Mouse (Mus musculus): ENCODE results near the gene Donson. TPM values are rescaled to one million over a fixed set of nuclear protein-coding genes. Genes with fewer than 3 reads are reported as not detected.

Gene Donson
- polyA plus RNA-seq, 1 experiment from 2014 or later, result 15.3 TPM

DNA sequence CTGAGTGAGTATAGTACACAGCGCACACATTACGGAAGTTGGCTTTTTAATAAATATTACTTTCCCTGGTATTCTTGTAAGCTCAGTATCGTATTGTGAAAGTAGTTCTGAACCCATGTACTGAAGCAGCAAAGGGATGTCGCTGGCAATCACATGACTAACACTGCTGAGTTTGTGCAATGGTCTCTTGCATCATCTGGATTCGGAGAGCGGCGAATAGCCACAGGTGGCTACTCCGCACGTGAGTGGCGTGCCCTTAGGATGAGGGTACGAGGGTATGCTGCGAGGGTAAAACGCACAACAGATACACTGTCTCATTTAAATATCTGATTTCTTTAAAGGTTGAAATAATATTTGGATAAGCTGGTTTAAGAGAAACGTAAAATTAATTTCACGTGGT, 38.9 kb upstream of the Donson start:
- Histone ChIP-seq H3K36me3 (ENCODE audit: control insufficient read depth, insufficient read depth, low read length) (peaks cover 4% of the 10 kb centered on the region; the same call in 1 of the 2 replicates), H3K27me3 (replicated peaks; ENCODE audit: control insufficient read depth, insufficient read depth, low read length) (no peaks in the 10 kb centered on the region), H3K4me2 (ENCODE audit: low read length) (peak overlapping the region; percentile 63), H3K9ac (ENCODE audit: low read length) (peak overlapping the region; percentile 82), H3K4me3 (ENCODE audit: low read depth, low read length) (peak overlapping the region; percentile 93), H3K27ac (ENCODE audit: low read depth, low read length) (no peak overlapping the region), H3K4me1 (ENCODE audit: control insufficient read depth, insufficient read depth, low read length) (peaks cover 15% of the 10 kb centered on the region), H3K9me3 (replicated peaks; ENCODE audit: control insufficient read depth, low read length) (no peaks in the 10 kb centered on the region)
- WGBS, result 90% methylated on average over 15 of the region's 15 CpGs
- DNase-seq (ENCODE audit: low spot score) (no peak), ATAC-seq (no peak)

DNA sequence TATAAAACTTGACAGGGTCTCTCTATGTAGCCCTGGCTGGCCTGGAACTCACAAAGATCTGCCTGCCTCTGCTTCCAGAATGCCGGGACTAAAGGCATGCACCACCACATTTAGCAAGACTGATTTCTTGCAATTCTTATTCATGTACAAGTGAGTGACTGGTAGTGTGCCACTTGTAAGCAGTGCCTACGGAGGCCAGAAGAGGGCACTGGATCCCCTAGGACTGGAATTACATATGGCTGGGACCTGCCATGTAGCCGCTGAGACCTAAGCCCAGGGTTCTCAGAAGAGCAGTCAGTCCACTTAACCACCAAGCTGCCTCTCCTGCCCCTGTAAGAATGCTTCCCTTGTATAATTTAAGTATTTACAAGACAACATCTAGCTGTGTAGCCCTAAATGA, 35.7 kb upstream of the Donson start:
- Histone ChIP-seq H3K27ac (ENCODE audit: low read depth, low read length) (no peak overlapping the region), H3K4me1 (ENCODE audit: control insufficient read depth, insufficient read depth, low read length) (peaks cover 7% of the 10 kb centered on the region), H3K36me3 (ENCODE audit: control insufficient read depth, insufficient read depth, low read length) (peaks cover 12% of the 10 kb centered on the region; the same call in 1 of the 2 replicates), H3K27me3 (replicated peaks; ENCODE audit: control insufficient read depth, insufficient read depth, low read length) (no peaks in the 10 kb centered on the region), H3K4me2 (ENCODE audit: low read length) (no peak overlapping the region), H3K9me3 (replicated peaks; ENCODE audit: control insufficient read depth, low read length) (no peaks in the 10 kb centered on the region), H3K4me3 (ENCODE audit: low read depth, low read length) (no peak overlapping the region), H3K9ac (ENCODE audit: low read length) (no peak overlapping the region)
- peak; percentile 52 for DNase-seq (ENCODE audit: low spot score)
- 45% methylated on average over 3 of the region's 3 CpGs for WGBS
- no peak for ATAC-seq

DNA sequence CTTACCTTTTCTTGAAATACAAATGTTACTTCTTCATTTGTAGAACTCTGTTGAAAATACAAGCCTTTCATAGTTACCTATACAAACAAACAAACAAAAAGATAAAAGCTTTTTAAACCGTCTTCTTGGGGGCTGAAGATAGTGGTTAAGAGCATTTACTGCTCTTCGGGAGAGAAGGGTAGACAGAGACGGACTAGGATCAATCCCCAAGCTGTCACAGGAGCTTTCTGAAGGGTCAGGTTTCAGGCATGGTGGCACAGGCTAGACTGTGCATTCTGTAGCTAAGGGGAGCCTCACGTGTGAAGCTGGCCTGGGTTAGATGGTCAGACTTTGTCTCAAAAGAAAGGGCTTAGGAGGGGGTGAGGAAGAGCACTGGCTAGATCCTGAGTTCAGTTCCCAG, 28.8 kb upstream of the Donson start:
- Histone ChIP-seq H3K4me3 (ENCODE audit: low read depth, low read length) (no peak overlapping the region), H3K36me3 (ENCODE audit: control insufficient read depth, insufficient read depth, low read length) (peaks cover 45% of the 10 kb centered on the region), H3K4me2 (ENCODE audit: low read length) (no peak overlapping the region), H3K9me3 (replicated peaks; ENCODE audit: control insufficient read depth, low read length) (no peaks in the 10 kb centered on the region), H3K27me3 (replicated peaks; ENCODE audit: control insufficient read depth, insufficient read depth, low read length) (no peaks in the 10 kb centered on the region), H3K4me1 (ENCODE audit: control insufficient read depth, insufficient read depth, low read length) (no peaks in the 10 kb centered on the region), H3K9ac (ENCODE audit: low read length) (no peak overlapping the region), H3K27ac (ENCODE audit: low read depth, low read length) (no peak overlapping the region)
- ATAC-seq, result no peak
- DNase-seq (ENCODE audit: low spot score), result no peak
- WGBS, result 87% methylated on average over 4 of the region's 4 CpGs

DNA sequence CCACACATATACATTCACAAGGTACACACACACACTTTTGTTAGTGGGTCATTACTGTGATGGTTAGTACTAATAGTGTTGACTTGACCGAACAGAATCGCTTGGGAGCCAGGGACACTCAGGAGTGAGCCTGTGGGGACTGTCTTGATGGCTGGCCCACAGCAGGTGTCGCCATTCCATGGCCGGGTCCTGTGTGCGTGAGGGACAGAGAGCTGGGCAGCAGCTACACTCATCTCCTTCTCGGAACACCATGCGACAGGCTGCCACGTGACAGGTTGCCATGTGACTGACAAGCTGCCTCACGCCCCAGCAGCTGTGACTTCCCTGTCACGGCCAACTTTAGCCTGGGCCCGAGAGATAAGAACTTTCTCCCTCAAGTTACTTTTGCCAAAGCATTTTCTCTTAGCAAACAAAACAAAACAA, 28.4 kb upstream of the Donson start:
- Histone ChIP-seq H3K9ac (ENCODE audit: low read length) (no peak overlapping the region), H3K4me1 (ENCODE audit: control insufficient read depth, insufficient read depth, low read length) (no peaks in the 10 kb centered on the region), H3K27me3 (replicated peaks; ENCODE audit: control insufficient read depth, insufficient read depth, low read length) (no peaks in the 10 kb centered on the region), H3K9me3 (replicated peaks; ENCODE audit: control insufficient read depth, low read length) (no peaks in the 10 kb centered on the region), H3K36me3 (ENCODE audit: control insufficient read depth, insufficient read depth, low read length) (peaks cover 47% of the 10 kb centered on the region), H3K27ac (ENCODE audit: low read depth, low read length) (no peak overlapping the region), H3K4me2 (ENCODE audit: low read length) (no peak overlapping the region), H3K4me3 (ENCODE audit: low read depth, low read length) (no peak overlapping the region)
- DNase-seq (ENCODE audit: low spot score) (no peak), ATAC-seq (no peak)
- 87% methylated on average over 11 of the region's 11 CpGs for WGBS

DNA sequence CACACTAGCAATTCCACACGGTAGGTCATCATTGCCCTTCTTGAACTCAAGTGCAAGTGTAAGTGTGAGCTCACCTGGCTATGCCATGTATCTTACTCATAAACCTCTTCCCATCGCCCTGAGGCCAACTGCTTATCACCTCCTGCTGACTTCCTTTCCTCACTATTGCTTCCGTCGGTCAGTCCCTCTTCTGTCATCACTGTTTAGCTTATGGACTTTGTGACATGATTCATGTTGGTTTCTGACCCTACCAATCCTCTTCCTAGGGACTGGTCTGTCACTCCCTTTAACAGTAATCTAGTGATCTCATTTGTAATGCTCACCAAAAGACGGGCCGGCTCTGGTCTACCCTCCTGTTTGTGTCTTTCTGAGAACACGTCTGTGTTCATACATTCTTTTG, 21.7 kb upstream of the Donson start:
- Histone ChIP-seq H3K27me3 (replicated peaks; ENCODE audit: control insufficient read depth, insufficient read depth, low read length) (no peaks in the 10 kb centered on the region), H3K4me3 (ENCODE audit: low read depth, low read length) (no peak overlapping the region), H3K9me3 (replicated peaks; ENCODE audit: control insufficient read depth, low read length) (no peaks in the 10 kb centered on the region), H3K4me2 (ENCODE audit: low read length) (no peak overlapping the region), H3K9ac (ENCODE audit: low read length) (no peak overlapping the region), H3K4me1 (ENCODE audit: control insufficient read depth, insufficient read depth, low read length) (no peaks in the 10 kb centered on the region), H3K27ac (ENCODE audit: low read depth, low read length) (no peak overlapping the region), H3K36me3 (ENCODE audit: control insufficient read depth, insufficient read depth, low read length) (peaks cover 76% of the 10 kb centered on the region)
- DNase-seq (ENCODE audit: low spot score) (no peak), ATAC-seq (no peak)
- WGBS, result 96% methylated on average over 7 of the region's 7 CpGs

DNA sequence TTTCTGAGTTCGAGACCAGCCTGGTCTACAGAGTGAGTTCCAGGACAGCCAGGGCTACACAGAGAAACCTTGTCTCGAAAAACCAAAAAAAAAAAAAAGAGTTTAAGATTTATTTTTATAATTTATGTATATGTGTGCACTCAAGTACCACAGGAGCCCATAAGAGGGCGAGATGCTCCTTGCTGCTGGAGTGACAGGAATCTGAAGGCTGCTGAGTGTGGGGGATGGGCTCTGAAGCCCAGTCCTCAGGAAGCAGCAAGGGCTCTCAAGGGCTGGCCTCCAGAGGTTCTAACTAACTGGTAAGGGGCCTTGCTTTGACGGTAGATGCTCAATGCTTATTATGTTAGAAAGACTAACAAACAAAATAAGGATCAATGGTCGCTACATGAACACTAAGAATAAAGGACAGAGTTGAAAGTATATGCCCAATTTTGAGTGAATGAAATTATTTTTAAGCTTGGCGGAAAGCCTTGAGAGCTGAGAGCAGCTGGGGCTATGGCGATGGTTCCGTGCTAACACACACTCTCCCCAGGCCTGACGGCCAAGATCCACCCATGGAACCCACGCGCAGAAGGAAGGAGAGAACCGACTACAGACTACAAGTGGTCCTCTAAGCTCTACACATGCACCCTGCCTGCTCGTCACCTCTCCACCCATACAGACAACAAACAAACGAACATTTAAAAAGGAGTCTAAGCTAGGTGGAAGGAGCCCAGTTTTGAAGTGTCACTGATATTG, 16.2 kb upstream of the Donson start:
- 85% methylated on average over 14 of the region's 14 CpGs for WGBS
- H3K27ac ChIP-seq (ENCODE audit: low read depth, low read length), result no peak overlapping the region
- H3K4me2 ChIP-seq (ENCODE audit: low read length), result no peak overlapping the region

DNA sequence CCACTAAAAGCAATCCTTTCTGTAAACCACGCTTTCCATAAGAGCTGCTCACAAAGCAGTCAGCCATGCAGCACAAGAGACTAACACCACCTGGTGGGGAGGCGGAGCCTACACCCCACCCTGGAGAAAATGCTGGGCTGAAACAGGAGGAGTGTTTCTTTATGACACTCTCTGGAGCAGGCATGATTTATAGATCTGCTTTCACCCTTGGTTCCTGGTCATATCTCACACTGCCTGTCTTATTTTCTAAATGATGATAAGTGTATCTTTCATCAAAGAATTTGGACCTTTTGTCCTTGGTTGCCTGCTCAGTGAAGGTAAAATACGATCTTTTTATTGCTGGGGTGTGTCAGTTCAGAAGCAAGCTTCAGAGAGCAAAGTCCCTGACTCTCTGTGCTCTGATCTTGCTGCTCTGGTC, 14.2 kb upstream of the Donson start:
- Histone ChIP-seq H3K27ac (ENCODE audit: low read depth, low read length) (no peak overlapping the region), H3K9me3 (replicated peaks; ENCODE audit: control insufficient read depth, low read length) (no peaks in the 10 kb centered on the region), H3K4me3 (ENCODE audit: low read depth, low read length) (no peak overlapping the region), H3K4me1 (ENCODE audit: control insufficient read depth, insufficient read depth, low read length) (no peaks in the 10 kb centered on the region), H3K9ac (ENCODE audit: low read length) (no peak overlapping the region), H3K4me2 (ENCODE audit: low read length) (no peak overlapping the region), H3K36me3 (ENCODE audit: control insufficient read depth, insufficient read depth, low read length) (peaks cover 65% of the 10 kb centered on the region), H3K27me3 (replicated peaks; ENCODE audit: control insufficient read depth, insufficient read depth, low read length) (no peaks in the 10 kb centered on the region)
- ATAC-seq (no peak), DNase-seq (ENCODE audit: low spot score) (no peak)
- 47% methylated on average over 3 of the region's 3 CpGs for WGBS

More for the DNA sequence above, 16.2 kb upstream of the Donson start:
- H3K9ac ChIP-seq (ENCODE audit: low read length), result no peak overlapping the region
- no peak overlapping the region for H3K4me3 ChIP-seq (ENCODE audit: low read depth, low read length)
- H3K9me3 ChIP-seq (replicated peaks; ENCODE audit: control insufficient read depth, low read length), result no peaks in the 10 kb centered on the region
- ATAC-seq (no peak), DNase-seq (ENCODE audit: low spot score) (peak; percentile 17)
- H3K4me1 ChIP-seq (ENCODE audit: control insufficient read depth, insufficient read depth, low read length), result no peaks in the 10 kb centered on the region
- H3K27me3 ChIP-seq (replicated peaks; ENCODE audit: control insufficient read depth, insufficient read depth, low read length), result no peaks in the 10 kb centered on the region
- peaks cover 60% of the 10 kb centered on the region for H3K36me3 ChIP-seq (ENCODE audit: control insufficient read depth, insufficient read depth, low read length)

DNA sequence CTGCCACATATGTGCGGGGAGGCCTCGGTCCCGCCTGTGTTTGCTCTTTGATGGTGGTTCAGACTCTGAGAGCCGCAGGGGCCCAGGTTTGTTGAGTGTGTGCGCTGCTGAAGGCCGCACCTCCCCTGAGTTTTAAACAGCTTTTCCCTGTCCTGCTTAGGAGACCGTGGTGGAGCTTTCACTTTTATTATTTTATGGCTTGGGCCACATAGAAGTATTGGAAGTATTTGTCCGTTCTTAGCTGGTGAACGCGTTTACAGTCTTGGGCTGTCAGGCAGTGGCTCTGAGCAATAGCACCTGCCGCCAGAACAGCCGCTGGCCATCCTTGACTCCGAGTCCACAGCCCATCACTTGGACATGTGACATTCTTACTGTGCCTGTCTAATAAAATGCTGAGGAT, 13.3 kb upstream of the Donson start:
- 92% methylated on average over 13 of the region's 13 CpGs for WGBS
- Histone ChIP-seq H3K4me1 (ENCODE audit: control insufficient read depth, insufficient read depth, low read length) (no peaks in the 10 kb centered on the region), H3K27me3 (replicated peaks; ENCODE audit: control insufficient read depth, insufficient read depth, low read length) (no peaks in the 10 kb centered on the region), H3K4me2 (ENCODE audit: low read length) (no peak overlapping the region), H3K36me3 (ENCODE audit: control insufficient read depth, insufficient read depth, low read length) (peaks cover 66% of the 10 kb centered on the region), H3K27ac (ENCODE audit: low read depth, low read length) (no peak overlapping the region), H3K9ac (ENCODE audit: low read length) (no peak overlapping the region), H3K9me3 (replicated peaks; ENCODE audit: control insufficient read depth, low read length) (no peaks in the 10 kb centered on the region), H3K4me3 (ENCODE audit: low read depth, low read length) (no peak overlapping the region)
- no peak for ATAC-seq
- DNase-seq (ENCODE audit: low spot score), result no peak

DNA sequence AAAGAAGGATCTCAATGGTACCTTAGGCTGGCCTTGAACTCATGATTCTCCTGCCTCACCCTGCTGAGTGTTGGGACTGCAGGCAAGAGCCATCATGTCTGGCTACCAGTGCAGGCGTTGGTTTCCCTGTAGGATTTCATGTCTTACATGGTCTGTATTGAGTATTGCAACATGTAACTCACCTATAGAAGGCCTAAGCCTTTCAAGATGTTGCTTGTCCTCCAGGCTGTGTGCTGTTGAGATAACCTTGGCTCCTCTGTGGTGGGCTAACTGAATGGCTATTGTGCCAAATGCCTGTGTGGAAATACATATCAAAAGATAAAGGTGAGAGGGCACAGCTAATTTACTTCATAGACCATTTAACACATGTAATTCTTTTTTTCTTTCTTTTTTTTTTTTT, 10.4 kb upstream of the Donson start:
- DNase-seq (ENCODE audit: low spot score), result no peak

More for the DNA sequence above, 10.4 kb upstream of the Donson start:
- no peak overlapping the region for H3K9ac ChIP-seq (ENCODE audit: low read length)
- H3K27ac ChIP-seq (ENCODE audit: low read depth, low read length), result no peak overlapping the region
- 82% methylated on average over 1 of the region's 1 CpGs for WGBS
- H3K4me2 ChIP-seq (ENCODE audit: low read length), result no peak overlapping the region
- H3K4me1 ChIP-seq (ENCODE audit: control insufficient read depth, insufficient read depth, low read length), result no peaks in the 10 kb centered on the region
- ATAC-seq, result no peak
- H3K27me3 ChIP-seq (replicated peaks; ENCODE audit: control insufficient read depth, insufficient read depth, low read length), result no peaks in the 10 kb centered on the region
- H3K36me3 ChIP-seq (ENCODE audit: control insufficient read depth, insufficient read depth, low read length), result peaks cover 52% of the 10 kb centered on the region
- no peaks in the 10 kb centered on the region for H3K9me3 ChIP-seq (replicated peaks; ENCODE audit: control insufficient read depth, low read length)
- H3K4me3 ChIP-seq (ENCODE audit: low read depth, low read length), result no peak overlapping the region
